Mouse (Mus musculus): ENCODE results near the gene Ppp5c.

GRCm38 (mm10) chr7:17007300-17007699 is 20.4 kb downstream of the Ppp5c start:
- TF ChIP-seq CTCF (conservative IDR thresholded peaks at IDR 0.05 in 1 of 2, IDR thresholded peaks at IDR 0.05 in 1 of 2; ENCODE audit: low read depth in 2 of 2, low read length in 2 of 2) (peak in 1 of 2 experiments; percentile 89; a peak in 2 of 4 replicates), E2F4 (IDR thresholded peaks at IDR 0.05; ENCODE audit: insufficient replicate concordance, low read depth, low read length) (no peak), EP300 (IDR thresholded peaks at IDR 0.05; ENCODE audit: low read length) (no peak), POLR2AphosphoS2 (IDR thresholded peaks at IDR 0.05; ENCODE audit: low read depth, low read length) (no peak), USF2 (conservative IDR thresholded peaks at IDR 0.05; ENCODE audit: low read depth, low read length) (no peak), ETS1 (conservative IDR thresholded peaks at IDR 0.05; ENCODE audit: low read depth, low read length) (no peak), POLR2A (IDR thresholded peaks at IDR 0.05; ENCODE audit: low read depth, low read length) (no peak), MAX (IDR thresholded peaks at IDR 0.05; ENCODE audit: low read length) (no peak)
